Mouse (Mus musculus): Measurements from ENCODE around the gene Ptprm.

The Ptprm gene

DNA sequence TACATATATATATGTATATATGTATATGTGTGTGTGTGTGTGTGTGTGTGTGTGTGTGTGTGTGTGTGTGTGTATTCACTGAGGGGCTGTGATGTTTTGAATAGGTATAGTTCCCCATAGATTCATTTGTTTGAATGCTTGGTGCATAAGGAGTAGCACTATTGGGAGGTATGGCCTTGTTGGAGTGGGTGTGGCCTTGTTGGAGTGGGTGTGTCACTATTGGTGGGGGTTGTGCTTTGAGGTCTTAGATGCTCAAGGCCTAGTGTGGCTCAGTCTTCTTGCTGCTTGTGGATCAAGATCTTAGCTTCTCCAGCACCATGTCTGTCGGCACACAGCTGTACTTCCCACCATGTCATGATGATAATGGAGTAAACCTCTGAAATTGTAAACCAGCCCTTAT lies 138.9 kb downstream of the Ptprm start:
- DNase-seq (ENCODE audit: low spot score), result no peak

DNA sequence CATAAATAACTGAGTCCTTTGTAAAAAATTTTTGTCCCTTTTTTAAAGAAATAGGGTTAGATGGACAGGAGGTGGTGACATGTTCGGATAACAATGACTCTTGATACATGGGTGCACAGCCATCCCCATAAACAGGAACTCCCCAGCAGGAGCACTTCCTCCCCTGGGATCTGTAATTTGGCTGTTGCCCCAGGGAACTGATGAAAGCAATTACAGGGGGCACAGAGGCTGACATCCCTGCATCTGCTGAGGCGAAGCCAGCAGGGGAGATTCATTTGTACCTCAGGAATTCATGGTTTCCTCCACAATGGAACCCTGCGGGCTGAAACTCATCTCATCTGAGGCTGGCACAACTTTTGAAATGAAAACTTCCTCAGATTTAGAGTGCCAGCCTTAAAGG lies 140.5 kb downstream of the Ptprm start:
- no peak for DNase-seq (ENCODE audit: low spot score)

DNA sequence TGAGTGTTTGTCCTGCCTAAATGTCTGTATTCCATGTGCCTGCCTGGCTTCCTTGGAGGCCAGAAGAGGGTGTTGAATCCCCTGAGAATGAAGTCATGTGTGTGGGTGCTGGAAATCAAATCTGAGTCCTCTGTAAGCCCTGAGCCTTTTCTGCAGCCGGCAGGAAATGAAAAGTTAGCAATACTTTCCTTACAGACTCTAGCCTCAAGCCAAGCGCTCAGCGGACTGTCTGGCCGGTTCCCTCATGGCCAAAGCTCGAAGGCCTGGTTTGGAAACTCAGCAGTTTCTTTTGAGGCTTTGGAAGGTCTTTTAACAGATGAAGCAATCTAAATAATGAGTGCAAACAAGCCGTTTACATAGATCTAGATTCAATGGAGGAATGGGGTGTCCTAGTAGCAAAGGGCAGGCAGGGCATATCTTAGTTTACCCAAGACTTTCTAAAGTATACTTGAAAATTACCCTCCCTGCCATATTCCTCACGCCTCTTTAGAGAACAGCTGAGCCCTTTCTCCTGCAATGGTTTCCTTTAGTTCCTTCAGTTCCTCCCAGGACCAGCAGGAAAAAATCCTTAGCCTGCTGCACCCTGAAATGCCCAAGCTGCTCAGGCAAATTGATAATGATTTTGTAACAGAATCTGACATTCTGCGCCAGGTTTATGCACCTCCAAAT lies 144.4 kb downstream of the Ptprm start:
- DNase-seq (ENCODE audit: low spot score), result no peak

DNA sequence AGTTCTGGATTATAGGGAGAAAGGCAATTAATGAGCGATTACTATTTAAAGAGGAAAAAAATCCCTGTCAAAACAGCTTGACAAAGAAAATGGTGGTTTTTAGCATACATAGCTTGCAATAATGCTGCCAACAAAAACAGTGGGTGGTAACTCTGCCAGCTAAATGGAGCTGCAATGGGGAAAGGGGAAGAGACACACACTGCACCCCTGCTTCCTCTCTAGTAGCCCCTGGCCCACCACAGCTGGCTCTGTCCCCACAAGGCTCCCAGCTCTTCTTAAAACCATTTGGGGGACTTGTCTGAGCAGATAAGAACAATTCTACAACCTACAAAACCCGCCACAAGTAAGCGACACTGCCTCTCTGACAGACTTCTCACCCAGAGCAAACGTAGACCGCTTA lies 145.7 kb downstream of the Ptprm start:
- DNase-seq (ENCODE audit: low spot score), result no peak

GRCm38 (mm10) chr17:67206984-67207383 lies 147.3 kb downstream of the Ptprm start:
- DNase-seq (ENCODE audit: low spot score), result no peak

DNA sequence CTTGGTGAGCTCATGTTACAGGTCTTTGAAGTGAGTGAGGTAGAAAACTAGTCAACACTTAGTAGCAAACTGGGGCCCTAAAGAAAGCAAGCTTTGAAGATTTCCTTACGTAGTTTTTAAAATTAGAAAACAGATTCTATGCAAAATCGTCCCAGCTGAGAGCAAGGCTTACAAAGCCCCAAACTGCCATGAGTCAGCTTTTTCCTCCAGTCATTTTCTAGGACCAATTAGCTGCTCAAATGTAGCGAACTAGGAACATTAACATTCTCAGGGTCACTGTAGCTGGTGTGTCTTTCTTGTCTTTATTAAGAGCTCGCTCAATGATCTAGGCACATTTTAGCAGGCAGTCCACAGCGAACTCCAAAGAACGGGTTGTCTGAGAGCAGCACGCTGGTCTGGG lies 153.1 kb downstream of the Ptprm start:
- no peak for DNase-seq (ENCODE audit: low spot score)

DNA sequence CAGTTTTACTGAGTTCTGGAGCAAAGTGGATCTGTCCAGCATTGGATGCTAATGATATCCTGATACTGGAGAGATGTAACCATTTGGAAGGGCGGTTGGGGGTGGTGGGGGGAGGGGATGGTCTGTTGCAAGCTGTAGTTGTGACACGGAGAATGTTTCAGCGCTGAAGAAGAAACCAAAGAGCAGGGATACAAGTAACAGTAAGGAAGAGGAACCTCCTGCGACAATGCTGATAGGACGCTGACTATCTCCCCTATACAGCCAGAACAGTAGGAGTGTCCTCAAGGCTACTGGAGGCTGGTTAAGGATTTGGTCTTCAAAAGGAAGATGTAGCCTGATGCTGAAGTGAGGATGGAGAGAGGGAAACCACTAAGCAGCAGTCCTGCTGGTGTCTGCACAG lies 160.5 kb downstream of the Ptprm start:
- no peak for DNase-seq (ENCODE audit: low spot score)

DNA sequence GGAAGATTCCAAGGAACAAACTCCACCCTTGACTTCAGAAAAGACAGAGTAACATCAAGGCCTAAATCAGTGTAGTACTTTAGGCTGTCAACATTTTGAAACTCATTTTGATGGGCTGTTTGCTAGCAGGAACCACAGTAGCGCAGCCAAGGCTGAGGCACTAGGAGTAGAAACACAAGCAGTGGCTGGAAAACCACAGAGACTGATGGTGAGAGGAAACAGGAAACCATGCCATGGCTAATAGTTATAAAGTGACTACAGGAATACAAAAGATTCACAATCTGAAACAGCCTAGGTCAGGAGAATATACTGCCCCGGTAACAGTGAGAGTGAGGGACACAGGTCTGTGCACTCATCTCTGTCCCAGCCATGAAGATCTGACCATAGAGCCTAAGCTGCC lies 165.7 kb downstream of the Ptprm start:
- DNase-seq (ENCODE audit: low spot score), result no peak

DNA sequence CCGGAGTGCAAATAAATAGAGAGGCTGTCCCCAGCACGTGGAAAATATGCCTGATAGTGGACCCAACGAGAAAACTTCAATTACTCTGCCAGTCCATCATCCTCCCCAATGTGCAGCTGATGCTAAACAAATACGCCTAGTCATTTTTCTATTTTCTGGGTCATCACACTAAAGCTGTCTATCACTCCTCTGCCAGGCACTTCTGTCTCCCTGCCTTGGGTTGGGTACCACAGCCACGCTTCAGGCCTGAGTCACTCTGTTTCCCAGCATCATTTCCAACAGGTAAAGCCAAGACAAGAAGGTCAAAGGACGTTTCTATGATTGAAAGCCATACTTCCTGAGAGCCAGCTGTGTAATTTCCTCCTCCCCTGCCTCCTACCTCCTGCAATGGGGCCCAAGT lies 167.4 kb downstream of the Ptprm start:
- no peak for DNase-seq (ENCODE audit: low spot score)

DNA sequence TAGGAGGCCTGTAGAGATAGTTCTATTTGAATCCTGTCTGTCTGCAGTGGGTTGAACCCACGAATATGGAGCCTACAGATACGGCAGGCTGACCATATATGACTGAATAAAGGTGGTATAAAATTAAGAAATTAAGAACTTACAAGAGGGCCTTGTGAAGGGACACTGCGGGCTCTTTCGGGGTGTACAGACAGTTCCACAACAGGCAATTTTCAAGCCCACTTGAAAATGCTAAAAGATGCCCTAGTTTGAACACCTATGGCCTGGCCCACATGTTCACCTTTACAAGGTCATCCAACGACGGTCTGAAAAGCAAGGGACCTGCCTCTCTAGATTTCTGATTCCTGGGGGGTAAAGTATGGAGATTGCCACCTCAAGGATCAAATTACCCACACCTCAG lies 168.3 kb downstream of the Ptprm start:
- DNase-seq (ENCODE audit: low spot score), result no peak

- DNase-seq (ENCODE audit: low spot score), result no peak
These were observed 174.8 kb downstream of the Ptprm start for GRCm38 (mm10) chr17:67179446-67179845.

DNA sequence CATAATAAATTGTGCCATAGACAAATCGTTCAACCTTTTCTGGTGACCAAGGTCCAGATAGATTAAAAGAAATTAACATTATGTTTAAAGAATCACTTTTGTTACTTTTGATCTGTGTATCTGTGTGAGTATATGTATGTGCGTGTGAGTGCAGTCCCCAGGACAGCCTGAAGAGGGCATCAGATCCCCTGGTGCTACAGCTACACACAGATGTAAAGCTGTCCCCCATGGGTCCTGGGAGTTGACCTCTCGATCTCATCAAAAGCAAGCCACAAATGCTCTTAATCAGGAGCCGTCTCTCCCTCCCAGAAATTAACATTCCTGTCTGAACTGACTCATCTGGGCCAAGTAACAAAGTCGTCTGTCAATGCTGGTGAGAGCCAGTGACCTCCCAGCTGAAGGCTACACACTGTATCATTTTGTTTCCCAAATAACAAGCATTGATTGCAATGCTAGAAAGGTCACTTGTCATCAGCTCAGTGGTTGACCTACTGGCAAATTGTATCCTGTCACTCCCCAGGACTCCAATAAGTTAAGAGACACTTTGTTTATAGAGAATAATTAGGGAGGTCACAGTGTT lies 175.5 kb downstream of the Ptprm start:
- no peak for DNase-seq (ENCODE audit: low spot score)

- no peak for DNase-seq (ENCODE audit: low spot score)
These were observed 178.4 kb downstream of the Ptprm start for GRCm38 (mm10) chr17:67175836-67176235.

GRCm38 (mm10) chr17:67171353-67171752 lies 182.9 kb downstream of the Ptprm start:
- no peak for DNase-seq (ENCODE audit: low spot score)

- no peak for DNase-seq (ENCODE audit: low spot score)
These were observed 183.6 kb downstream of the Ptprm start for GRCm38 (mm10) chr17:67170696-67171095.

DNA sequence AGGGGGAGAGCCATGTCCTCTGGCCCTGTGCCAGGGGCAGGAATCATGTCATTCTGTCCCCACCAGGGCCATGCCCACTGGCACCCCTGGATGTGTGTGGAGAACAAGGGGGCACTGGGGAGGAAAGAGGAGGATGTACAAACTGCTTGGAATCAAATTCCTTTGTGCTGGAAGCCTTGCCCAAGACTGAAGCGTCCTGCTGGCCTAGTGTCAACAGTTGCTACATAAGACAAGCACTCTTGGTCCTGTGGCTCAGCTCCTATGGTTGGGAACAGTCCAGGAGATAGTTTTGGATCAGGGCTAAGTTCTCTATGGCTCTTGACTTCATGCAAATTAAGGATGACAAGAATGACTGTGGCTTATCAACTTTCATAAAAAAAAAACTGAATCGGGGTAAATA lies 188.4 kb downstream of the Ptprm start:
- DNase-seq (ENCODE audit: low spot score), result no peak

- DNase-seq (ENCODE audit: low spot score), result no peak
These were observed 194.6 kb downstream of the Ptprm start for GRCm38 (mm10) chr17:67159611-67160010.

DNA sequence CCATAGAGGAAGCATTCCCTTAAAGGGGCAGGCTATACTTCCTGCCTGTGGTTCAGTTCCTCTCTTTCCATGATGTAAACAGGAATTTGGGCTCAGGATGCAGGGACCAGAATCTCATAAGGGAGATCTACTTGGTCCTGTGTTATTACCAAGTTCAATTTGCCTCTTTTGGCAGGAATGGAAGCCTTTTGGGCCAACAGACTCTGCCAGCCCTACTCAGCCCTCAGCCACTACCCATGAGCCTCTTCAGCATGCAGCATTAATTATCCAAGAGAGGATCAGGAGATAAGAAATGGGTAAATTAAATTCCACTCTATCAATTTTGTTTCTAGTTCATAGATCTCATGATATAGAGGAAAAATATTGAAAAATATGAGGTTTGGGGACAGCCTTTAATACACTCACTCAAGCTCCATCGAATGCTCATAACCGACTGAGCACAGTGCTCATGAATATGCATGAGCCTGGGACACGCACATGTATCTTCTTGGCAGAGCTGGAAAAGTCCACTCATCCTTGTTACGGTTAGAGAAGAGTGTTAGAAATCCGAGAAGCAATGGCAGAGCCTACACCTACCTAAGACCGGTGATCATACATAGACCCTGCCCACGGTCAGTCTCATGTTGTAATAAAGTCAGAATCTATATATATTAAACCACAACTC lies 197.0 kb downstream of the Ptprm start:
- no peak for DNase-seq (ENCODE audit: low spot score)

GRCm38 (mm10) chr17:67152218-67152617 lies 202.0 kb downstream of the Ptprm start:
- DNase-seq (ENCODE audit: low spot score), result no peak

GRCm38 (mm10) chr17:67150441-67150840 lies 203.8 kb downstream of the Ptprm start:
- DNase-seq (ENCODE audit: low spot score), result no peak

GRCm38 (mm10) chr17:67142183-67142756 lies 212.0 kb downstream of the Ptprm start:
- no peak for DNase-seq (ENCODE audit: low spot score)

- no peak for DNase-seq (ENCODE audit: low spot score)
These were observed 213.8 kb downstream of the Ptprm start for GRCm38 (mm10) chr17:67140502-67140901.

DNA sequence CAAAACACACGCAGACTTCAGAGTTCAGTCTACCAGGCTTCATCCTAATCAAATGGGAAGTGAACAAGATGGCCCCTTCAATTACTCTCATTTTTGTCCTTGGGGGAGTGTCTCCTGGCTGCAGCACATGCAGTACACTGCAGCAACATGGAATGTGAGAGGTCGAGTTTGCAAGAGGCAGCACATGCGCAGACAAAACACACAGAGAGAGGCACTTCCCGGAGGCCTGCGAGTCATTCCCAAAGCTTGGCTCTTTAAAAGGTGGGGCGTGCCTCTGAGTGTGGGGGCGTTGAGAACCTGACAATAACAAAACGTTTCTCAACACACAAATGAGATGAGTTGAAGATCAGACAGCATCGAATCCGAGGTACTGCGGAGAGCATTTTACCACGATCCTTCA lies 215.3 kb downstream of the Ptprm start:
- no peak for DNase-seq (ENCODE audit: low spot score)
